Mouse (Mus musculus) CH12.LX (cell line): ENCODE measurements around the gene Tex264.

Experiments used
- CHD1 ChIP-seq: IDR thresholded peaks from 2 replicates; pipeline ENCODE4 v1.6.1; 2012; ENCODE audit warnings: low read depth, low read length, improper control_type of control experiment, inconsistent platforms
- CTCF ChIP-seq, 2 experiments: IDR thresholded peaks in 1 of 2; conservative IDR thresholded peaks in 1 of 2; 2 replicates each; pipeline ENCODE4 v1.5.1; 2011 to 2012; ENCODE audit warnings: low read depth in 2 of 2, low read length in 2 of 2, improper control_type of control experiment in 1 of 2, inconsistent platforms in 1 of 2, mild to moderate bottlenecking in 1 of 2, moderate library complexity in 1 of 2
- EP300 ChIP-seq: IDR thresholded peaks from 2 replicates; pipeline ENCODE4 v1.6.1; 2011; ENCODE audit warnings: low read length, improper control_type of control experiment
- IRF4 ChIP-seq: IDR thresholded peaks from 2 replicates; pipeline ENCODE4 v1.6.1; 2014; ENCODE audit warnings: low read depth, mild to moderate bottlenecking, inconsistent platforms, low read length, improper control_type of control experiment
- MEF2A ChIP-seq: IDR thresholded peaks from 2 replicates; pipeline ENCODE4 v1.6.1; 2014; ENCODE audit warnings: low read depth, mild to moderate bottlenecking, inconsistent platforms, low read length, improper control_type of control experiment, borderline replicate concordance
- UBTF ChIP-seq: IDR thresholded peaks from 2 replicates; pipeline ENCODE4 v1.6.1; 2012; ENCODE audit warnings: low read depth, mild to moderate bottlenecking, inconsistent platforms, low read length, improper control_type of control experiment, moderate library complexity
- ZC3H11A ChIP-seq: IDR thresholded peaks from 2 replicates; pipeline ENCODE4 v1.6.1; 2012; ENCODE audit warnings: low read depth, mild to moderate bottlenecking, inconsistent platforms, low read length, improper control_type of control experiment

GRCm38 (mm10) chr9:106613951-106614350 is 71.8 kb downstream of the Tex264 start:
- TF ChIP-seq EP300 (no peak), IRF4 (no peak), CTCF (conservative IDR thresholded peaks at IDR 0.05 in 1 of 2, IDR thresholded peaks at IDR 0.05 in 1 of 2; ENCODE audit: low read depth in 2 of 2, low read length in 2 of 2) (no peak), ZC3H11A (no peak), CHD1 (no peak), UBTF (no peak), MEF2A (no peak)
